Mouse (Mus musculus) fat pad, adult 2 months (tissue): Measurements from ENCODE around the gene Olfr552.
"Not testable (repeated sequence)": the region's sequence is repeated elsewhere in the genome, so short reads cannot be mapped to it uniquely, and the experiment has no call there.

Experiments used
- DNase-seq: peaks from one replicate; pipeline ENCODE4 v3.0.0-alpha.2; 2011; ENCODE audit warnings: low read depth, low spot score; ENCODE audit errors: extremely low read depth

The Olfr552 gene

GRCm38 (mm10) chr7:102597378-102598031, at the start of gene Olfr552:
TSS of gene Olfr552 (plus strand) at chr7:102597770.
- DNase-seq: no peak

GRCm38 (mm10) chr7:102549570-102549969, 48.0 kb upstream of the Olfr552 start, which contains the start of gene Olfr549:
TSS of gene Olfr549 (plus strand) at chr7:102549870.
- no peak for DNase-seq

- no peak for DNase-seq
These were observed 44.3 kb upstream of the Olfr552 start for GRCm38 (mm10) chr7:102553279-102553678.

GRCm38 (mm10) chr7:102564999-102565997, 32.3 kb upstream of the Olfr552 start, which contains the start of gene Trim21:
TSS of gene Trim21 (minus strand) at chr7:102565486.
- DNase-seq: peak; percentile 28

- no peak for DNase-seq
These were observed 31.4 kb upstream of the Olfr552 start for GRCm38 (mm10) chr7:102566219-102566618.

- no peak for DNase-seq
These were observed 26.4 kb upstream of the Olfr552 start, which contains the start of gene Olfr550 for GRCm38 (mm10) chr7:102571142-102571541. TSS of gene Olfr550 (plus strand) at chr7:102571442.

- no peak for DNase-seq
These were observed 24.3 kb upstream of the Olfr552 start for GRCm38 (mm10) chr7:102573174-102573830.

- no peak for DNase-seq
These were observed 21.6 kb upstream of the Olfr552 start for GRCm38 (mm10) chr7:102575998-102576397.

- DNase-seq: no peak
These were observed 5.8 kb upstream of the Olfr552 start, which contains the start of gene Olfr551 for GRCm38 (mm10) chr7:102591786-102592185. TSS of gene Olfr551 (minus strand) at chr7:102591886.

GRCm38 (mm10) chr7:102618118-102618517, 20.5 kb downstream of the Olfr552 start, which contains the start of gene Olfr553:
TSS of gene Olfr553 (minus strand) at chr7:102618218.
- no peak for DNase-seq

- DNase-seq: no peak
These were observed 22.0 kb downstream of the Olfr552 start for GRCm38 (mm10) chr7:102619608-102620007.

GRCm38 (mm10) chr7:102620368-102620767, 22.8 kb downstream of the Olfr552 start:
- DNase-seq: not testable (repeated sequence)

GRCm38 (mm10) chr7:102636665-102637064, 39.1 kb downstream of the Olfr552 start:
- no peak for DNase-seq

GRCm38 (mm10) chr7:102638132-102638531, 40.6 kb downstream of the Olfr552 start, which contains the start of gene Olfr554:
TSS of gene Olfr554 (plus strand) at chr7:102638432.
- no peak for DNase-seq

- not testable (repeated sequence) for DNase-seq
These were observed 47.4 kb downstream of the Olfr552 start for GRCm38 (mm10) chr7:102644945-102645344.
